Mouse (Mus musculus): ENCODE results near the gene P3h3. TPM values are rescaled to one million over a fixed set of nuclear protein-coding genes. Genes with fewer than 3 reads are reported as not detected.

The P3h3 gene
- polyA plus RNA-seq, 1 experiment from 2014 or later: 28.1 TPM

- no peak overlapping the region for H3K4me2 ChIP-seq (ENCODE audit: low read length)
- H3K27me3 ChIP-seq (replicated peaks; ENCODE audit: control insufficient read depth, insufficient read depth, low read length): no peaks in the 10 kb centered on the region
- no peak for DNase-seq (ENCODE audit: low spot score)
- H3K27ac ChIP-seq (ENCODE audit: low read depth): no peak overlapping the region
- 70% methylated on average over 4 of the region's 4 CpGs for WGBS
- no peak overlapping the region for H3K4me3 ChIP-seq (ENCODE audit: low read depth, low read length)
- peaks cover 21% of the 10 kb centered on the region for H3K4me1 ChIP-seq (replicated peaks; ENCODE audit: control insufficient read depth, insufficient read depth, low read length)
- peaks cover 78% of the 10 kb centered on the region for H3K36me3 ChIP-seq (ENCODE audit: control insufficient read depth, insufficient read depth, low read length)
- H3K9me3 ChIP-seq (ENCODE audit: control insufficient read depth, low read length): no peaks in the 10 kb centered on the region
- H3K9ac ChIP-seq (ENCODE audit: low read length): no peak overlapping the region
- no peak for ATAC-seq (replicated peaks; ENCODE audit: low FRiP score, low TSS enrichment, low read depth)
Measured at GRCm38 (mm10) chr6:124816611-124817010, 40.9 kb downstream of the P3h3 start.

GRCm38 (mm10) chr6:124814858-124815774, 42.4 kb downstream of the P3h3 start:
- Histone ChIP-seq H3K9ac (ENCODE audit: low read length) (no peak overlapping the region), H3K27ac (ENCODE audit: low read depth) (no peak overlapping the region), H3K9me3 (ENCODE audit: control insufficient read depth, low read length) (no peaks in the 10 kb centered on the region), H3K4me3 (ENCODE audit: low read depth, low read length) (no peak overlapping the region), H3K4me1 (replicated peaks; ENCODE audit: control insufficient read depth, insufficient read depth, low read length) (peaks cover 25% of the 10 kb centered on the region), H3K4me2 (ENCODE audit: low read length) (no peak overlapping the region), H3K36me3 (ENCODE audit: control insufficient read depth, insufficient read depth, low read length) (peaks cover 77% of the 10 kb centered on the region), H3K27me3 (replicated peaks; ENCODE audit: control insufficient read depth, insufficient read depth, low read length) (no peaks in the 10 kb centered on the region)
- no peak for DNase-seq (ENCODE audit: low spot score)
- 67% methylated on average over 9 of the region's 9 CpGs for WGBS
- no peak for ATAC-seq (replicated peaks; ENCODE audit: low FRiP score, low TSS enrichment, low read depth)

DNA sequence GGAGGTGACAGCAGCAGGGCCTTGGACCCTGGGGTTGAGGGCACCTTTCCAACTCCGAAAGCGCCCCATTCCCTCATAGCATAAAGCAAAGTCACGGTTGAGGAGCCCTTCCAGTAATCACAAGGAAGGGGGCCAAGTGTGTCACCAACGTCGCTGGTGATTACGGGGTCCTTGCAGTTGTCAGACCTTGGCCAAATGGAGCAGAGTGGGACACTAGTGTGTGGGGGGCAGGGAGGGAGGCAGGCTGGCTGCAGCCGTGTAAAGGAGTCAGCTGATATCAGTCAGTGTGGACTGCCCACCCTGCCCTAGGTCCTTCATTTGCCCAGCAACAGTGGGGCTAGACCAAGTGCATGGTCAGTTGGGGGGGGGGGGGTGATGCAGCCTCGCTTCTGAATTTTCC, 43.1 kb downstream of the P3h3 start:
- peak overlapping the region; percentile 71 for H3K4me3 ChIP-seq (ENCODE audit: low read depth, low read length)
- 31% methylated on average over 8 of the region's 8 CpGs for WGBS
- ATAC-seq (replicated peaks; ENCODE audit: low FRiP score, low TSS enrichment, low read depth) (peak; percentile 30; the same call in 1 of the 2 replicates), DNase-seq (ENCODE audit: low spot score) (no peak)
- 0 out of 2 replicates have a peak overlapping the region, but pooled peaks have one; percentile 1 for H3K27ac ChIP-seq (ENCODE audit: low read depth)
- H3K27me3 ChIP-seq (replicated peaks; ENCODE audit: control insufficient read depth, insufficient read depth, low read length): no peaks in the 10 kb centered on the region
- H3K9ac ChIP-seq (ENCODE audit: low read length): no peak overlapping the region
- peaks cover 71% of the 10 kb centered on the region for H3K36me3 ChIP-seq (ENCODE audit: control insufficient read depth, insufficient read depth, low read length)
- peaks cover 32% of the 10 kb centered on the region for H3K4me1 ChIP-seq (replicated peaks; ENCODE audit: control insufficient read depth, insufficient read depth, low read length)
- peak overlapping the region; percentile 95 for H3K4me2 ChIP-seq (ENCODE audit: low read length)
- no peaks in the 10 kb centered on the region for H3K9me3 ChIP-seq (ENCODE audit: control insufficient read depth, low read length)

- peak within 1 kb of the TSS; percentile 95 for H3K4me2 ChIP-seq (ENCODE audit: low read length)
- peak within 1 kb of the TSS; percentile 88 for H3K27ac ChIP-seq (ENCODE audit: low read depth)
- H3K36me3 ChIP-seq (ENCODE audit: control insufficient read depth, insufficient read depth, low read length): peaks cover 66% of the 10 kb centered on the region
- H3K4me1 ChIP-seq (replicated peaks; ENCODE audit: control insufficient read depth, insufficient read depth, low read length): peaks cover 32% of the 10 kb centered on the region
- H3K9me3 ChIP-seq (ENCODE audit: control insufficient read depth, low read length): no peaks in the 10 kb centered on the region
- peak; percentile 85 for ATAC-seq (replicated peaks; ENCODE audit: low FRiP score, low TSS enrichment, low read depth)
- peak within 1 kb of the TSS; percentile 84 for H3K9ac ChIP-seq (ENCODE audit: low read length)
- H3K4me3 ChIP-seq (ENCODE audit: low read depth, low read length): peak within 1 kb of the TSS; percentile 71
- no peaks in the 10 kb centered on the region for H3K27me3 ChIP-seq (replicated peaks; ENCODE audit: control insufficient read depth, insufficient read depth, low read length)
- under 1% methylated on average over 22 of the region's 22 CpGs for WGBS
- peak; percentile 95 for DNase-seq (ENCODE audit: low spot score)
Measured at GRCm38 (mm10) chr6:124813933-124814332, 43.6 kb downstream of the P3h3 start, which contains the start of gene Tpi1. TSS of gene Tpi1 (minus strand) at chr6:124814296.

GRCm38 (mm10) chr6:124813496-124813895, 44.1 kb downstream of the P3h3 start:
- Histone ChIP-seq H3K4me3 (ENCODE audit: low read depth, low read length) (peak overlapping the region; percentile 71), H3K27me3 (replicated peaks; ENCODE audit: control insufficient read depth, insufficient read depth, low read length) (no peaks in the 10 kb centered on the region), H3K4me1 (replicated peaks; ENCODE audit: control insufficient read depth, insufficient read depth, low read length) (peaks cover 32% of the 10 kb centered on the region), H3K36me3 (ENCODE audit: control insufficient read depth, insufficient read depth, low read length) (peaks cover 62% of the 10 kb centered on the region), H3K9me3 (ENCODE audit: control insufficient read depth, low read length) (no peaks in the 10 kb centered on the region), H3K9ac (ENCODE audit: low read length) (peak overlapping the region; percentile 84), H3K27ac (ENCODE audit: low read depth) (peak overlapping the region; percentile 88), H3K4me2 (ENCODE audit: low read length) (peak overlapping the region; percentile 95)
- under 1% methylated on average over 18 of the region's 18 CpGs for WGBS
- peak; percentile 89 for DNase-seq (ENCODE audit: low spot score)
- peak; percentile 61 for ATAC-seq (replicated peaks; ENCODE audit: low FRiP score, low TSS enrichment, low read depth)

DNA sequence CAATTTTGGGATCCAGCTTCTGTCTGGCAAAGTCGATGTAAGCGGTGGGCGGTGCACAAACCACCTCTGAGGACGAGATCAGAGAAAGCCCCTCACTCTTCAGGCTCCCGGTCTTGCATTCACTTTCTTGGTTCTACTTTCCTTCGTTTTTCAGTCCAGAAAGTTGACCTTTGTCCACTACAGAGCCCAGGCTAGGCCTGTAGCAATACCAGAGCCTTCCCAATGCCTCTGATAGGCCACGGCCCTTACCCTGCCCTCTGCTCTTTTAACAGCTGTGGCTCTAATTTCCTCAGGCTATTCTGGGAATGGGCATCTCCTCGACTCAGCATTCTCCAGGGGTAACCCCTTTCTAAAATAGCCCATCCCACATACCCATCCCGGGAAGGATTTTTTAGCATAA, 44.7 kb downstream of the P3h3 start:
- peaks cover 55% of the 10 kb centered on the region for H3K36me3 ChIP-seq (ENCODE audit: control insufficient read depth, insufficient read depth, low read length)
- H3K9ac ChIP-seq (ENCODE audit: low read length): peak overlapping the region; percentile 84
- DNase-seq (ENCODE audit: low spot score): no peak
- peak overlapping the region; percentile 71 for H3K4me3 ChIP-seq (ENCODE audit: low read depth, low read length)
- H3K27me3 ChIP-seq (replicated peaks; ENCODE audit: control insufficient read depth, insufficient read depth, low read length): no peaks in the 10 kb centered on the region
- H3K27ac ChIP-seq (ENCODE audit: low read depth): peak overlapping the region; percentile 88
- WGBS: 17% methylated on average over 9 of the region's 9 CpGs
- ATAC-seq (replicated peaks; ENCODE audit: low FRiP score, low TSS enrichment, low read depth): no peak
- no peaks in the 10 kb centered on the region for H3K9me3 ChIP-seq (ENCODE audit: control insufficient read depth, low read length)
- peak overlapping the region; percentile 95 for H3K4me2 ChIP-seq (ENCODE audit: low read length)
- peaks cover 35% of the 10 kb centered on the region for H3K4me1 ChIP-seq (replicated peaks; ENCODE audit: control insufficient read depth, insufficient read depth, low read length)

GRCm38 (mm10) chr6:124811701-124812560, 45.6 kb downstream of the P3h3 start:
- peak overlapping the region; percentile 95 for H3K4me2 ChIP-seq (ENCODE audit: low read length)
- ATAC-seq (replicated peaks; ENCODE audit: low FRiP score, low TSS enrichment, low read depth): no peak
- H3K4me1 ChIP-seq (replicated peaks; ENCODE audit: control insufficient read depth, insufficient read depth, low read length): peaks cover 35% of the 10 kb centered on the region
- H3K27ac ChIP-seq (ENCODE audit: low read depth): no peak overlapping the region; the same call in 1 of the 2 replicates
- H3K27me3 ChIP-seq (replicated peaks; ENCODE audit: control insufficient read depth, insufficient read depth, low read length): no peaks in the 10 kb centered on the region
- 73% methylated on average over 24 of the region's 24 CpGs for WGBS
- DNase-seq (ENCODE audit: low spot score): no peak
- peaks cover 46% of the 10 kb centered on the region for H3K36me3 ChIP-seq (ENCODE audit: control insufficient read depth, insufficient read depth, low read length)
- no peaks in the 10 kb centered on the region for H3K9me3 ChIP-seq (ENCODE audit: control insufficient read depth, low read length)
- peak overlapping the region; percentile 84 for H3K9ac ChIP-seq (ENCODE audit: low read length)
- peak overlapping the region; percentile 71 for H3K4me3 ChIP-seq (ENCODE audit: low read depth, low read length)

- no peaks in the 10 kb centered on the region for H3K9me3 ChIP-seq (ENCODE audit: control insufficient read depth, low read length)
- H3K4me1 ChIP-seq (replicated peaks; ENCODE audit: control insufficient read depth, insufficient read depth, low read length): peaks cover 38% of the 10 kb centered on the region
- H3K4me2 ChIP-seq (ENCODE audit: low read length): no peak overlapping the region
- H3K36me3 ChIP-seq (ENCODE audit: control insufficient read depth, insufficient read depth, low read length): peaks cover 40% of the 10 kb centered on the region
- no peak overlapping the region for H3K4me3 ChIP-seq (ENCODE audit: low read depth, low read length)
- DNase-seq (ENCODE audit: low spot score) (no peak), ATAC-seq (replicated peaks; ENCODE audit: low FRiP score, low TSS enrichment, low read depth) (no peak)
- 83% methylated on average over 4 of the region's 4 CpGs for WGBS
- H3K27me3 ChIP-seq (replicated peaks; ENCODE audit: control insufficient read depth, insufficient read depth, low read length): no peaks in the 10 kb centered on the region
- no peak overlapping the region for H3K27ac ChIP-seq (ENCODE audit: low read depth)
- H3K9ac ChIP-seq (ENCODE audit: low read length): no peak overlapping the region
Measured at GRCm38 (mm10) chr6:124811403-124811665, 46.2 kb downstream of the P3h3 start.

All from intestine, embryonic 14.5 days (tissue).